Mouse (Mus musculus) stomach, postnatal 0 days (tissue): Measurements from ENCODE around the gene Abhd17b. TPM values are rescaled to one million over a fixed set of nuclear protein-coding genes. Genes with fewer than 3 reads are reported as not detected.

Source experiments
- ATAC-seq: fragments of 200-750 bp; cut with Nextera tagmentation; 2 replicates; pipeline ENCODE4 v1.8.0; 2017; ENCODE audit not compliant: low FRiP score, low TSS enrichment
- DNase-seq: peaks from one replicate; pipeline ENCODE4 v3.0.0-alpha.2; 2016; ENCODE audit warnings: low spot score
- H3K27ac ChIP-seq: fragments of 300-500 bp; sonication (generic); replicated peaks from 2 replicates; pipeline ENCODE4 v1.5.1; 2014; ENCODE audit warnings: mild to moderate bottlenecking, control low read depth
- H3K27me3 ChIP-seq: fragments of 300-500 bp; sonication (generic); 2 replicates; pipeline ENCODE4 v1.6.1; 2014; ENCODE audit warnings: low read length; ENCODE audit not compliant: control insufficient read depth, insufficient read depth
- H3K36me3 ChIP-seq: fragments of 300-500 bp; sonication (generic); 2 replicates; pipeline ENCODE4 v1.6.1; 2014; ENCODE audit warnings: low read length, mixed read lengths; ENCODE audit not compliant: control insufficient read depth, insufficient read depth
- H3K4me1 ChIP-seq: fragments of 300-500 bp; sonication (generic); replicated peaks from 2 replicates; pipeline ENCODE4 v1.6.1; 2014; ENCODE audit warnings: antibody characterized with exemption; ENCODE audit not compliant: control insufficient read depth, insufficient read depth
- H3K4me2 ChIP-seq: fragments of 300-500 bp; sonication (generic); replicated peaks from 2 replicates; pipeline ENCODE4 v1.6.1; 2014; ENCODE audit warnings: low read depth, mild to moderate bottlenecking, control low read depth, moderate library complexity
- H3K4me3 ChIP-seq: fragments of 300-500 bp; sonication (generic); 2 replicates; pipeline ENCODE4 v1.5.1; 2014; ENCODE audit warnings: low read depth, low read length, control low read depth
- H3K9ac ChIP-seq: fragments of 300-500 bp; sonication (generic); 2 replicates; pipeline ENCODE4 v1.6.1; 2014; ENCODE audit warnings: mild to moderate bottlenecking, low read length, control low read depth, mixed read lengths
- H3K9me3 ChIP-seq: fragments of 300-500 bp; sonication (generic); 2 replicates; pipeline ENCODE4 v1.6.1; 2016; ENCODE audit warnings: low read length; ENCODE audit not compliant: control insufficient read depth
- CTCF ChIP-seq: IDR thresholded peaks from 2 replicates; pipeline ENCODE4 v1.5.1; 2016; ENCODE audit warnings: antibody characterized with exemption, low read depth, mild to moderate bottlenecking, moderate library complexity
- EP300 ChIP-seq: optimal IDR thresholded peaks from 2 replicates; pipeline ENCODE3; 2016; ENCODE audit warnings: antibody characterized with exemption
- WGBS: fragments of 180-500 bp; shearing (Covaris S2); extraction: QIAGEN DNeasy Blood & Tissue Kit; methylation state at CpG from one replicate; pipeline ENCODE4 v1.1.7; 2014; 5-methylcytosine and 5-hydroxymethylcytosine counted together
- polyA plus RNA-seq: library from polyadenylated mRNA; unstranded; fragments of >200 nt; fragmentation: Nextera tagmentation; extraction: Ambion mirVana; gene quantifications from 2 replicates; pipeline ENCODE4 v1.2.1, GENCODE M21; 2015

The Abhd17b gene
- polyA plus RNA-seq, 1 experiment from 2014 or later, result 19.3 TPM

- ATAC-seq (no peak), DNase-seq (no peak)
- H3K27me3 ChIP-seq, result no peaks in the 10 kb centered on the region
- no peak for TF ChIP-seq CTCF
- no peak for TF ChIP-seq EP300
- H3K4me1 ChIP-seq, result no peaks in the 10 kb centered on the region
- no peaks in the 10 kb centered on the region for H3K9me3 ChIP-seq
- no peak overlapping the region for H3K9ac ChIP-seq
- no peak overlapping the region for H3K27ac ChIP-seq
- no peaks in the 10 kb centered on the region for H3K36me3 ChIP-seq
- H3K4me3 ChIP-seq, result no peak overlapping the region
- whole genome bisulfite sequencing, result 71% methylated on average over 1 of the region's 1 CpGs
- H3K4me2 ChIP-seq, result no peak overlapping the region
These were observed 7.7 kb downstream of the Abhd17b start for GRCm38 (mm10) chr19:21660734-21661133.

GRCm38 (mm10) chr19:21663756-21664456 lies 10.9 kb downstream of the Abhd17b start:
- DNase-seq, result no peak
- H3K36me3 ChIP-seq, result no peaks in the 10 kb centered on the region
- no peak overlapping the region for H3K9ac ChIP-seq
- H3K4me2 ChIP-seq, result no peak overlapping the region
- no peaks in the 10 kb centered on the region for H3K9me3 ChIP-seq
- ATAC-seq, result no peak
- no peaks in the 10 kb centered on the region for H3K4me1 ChIP-seq
- H3K4me3 ChIP-seq, result no peak overlapping the region
- TF ChIP-seq EP300 (no peak), CTCF (no peak)
- no peaks in the 10 kb centered on the region for H3K27me3 ChIP-seq
- no peak overlapping the region for H3K27ac ChIP-seq
- 61% methylated on average over 4 of the region's 4 CpGs for WGBS

- Histone ChIP-seq H3K4me1 (no peaks in the 10 kb centered on the region), H3K36me3 (no peaks in the 10 kb centered on the region)
These were observed 16.7 kb downstream of the Abhd17b start for GRCm38 (mm10) chr19:21669650-21670049.

GRCm38 (mm10) chr19:21674354-21675096 lies 21.5 kb downstream of the Abhd17b start:
- Histone ChIP-seq H3K27me3 (no peaks in the 10 kb centered on the region), H3K4me1 (no peaks in the 10 kb centered on the region), H3K4me3 (no peak overlapping the region), H3K4me2 (no peak overlapping the region), H3K27ac (no peak overlapping the region), H3K9me3 (no peaks in the 10 kb centered on the region), H3K9ac (no peak overlapping the region), H3K36me3 (no peaks in the 10 kb centered on the region)
- ATAC-seq (no peak), DNase-seq (no peak)
- WGBS, result 97% methylated on average over 17 of the region's 17 CpGs
- TF ChIP-seq EP300 (no peak), CTCF (no peak)

More at GRCm38 (mm10) chr19:21669650-21670049, 16.7 kb downstream of the Abhd17b start:
- H3K4me3 ChIP-seq, result no peak overlapping the region
- H3K27me3 ChIP-seq, result no peaks in the 10 kb centered on the region
- 85% methylated on average over 4 of the region's 4 CpGs for WGBS
- ATAC-seq (no peak), DNase-seq (no peak)
- H3K4me2 ChIP-seq, result no peak overlapping the region
- H3K9ac ChIP-seq, result no peak overlapping the region
- TF ChIP-seq CTCF, result no peak
- no peak for TF ChIP-seq EP300
- no peaks in the 10 kb centered on the region for H3K9me3 ChIP-seq
- no peak overlapping the region for H3K27ac ChIP-seq

GRCm38 (mm10) chr19:21680091-21680490 lies 27.1 kb downstream of the Abhd17b start:
- TF ChIP-seq EP300 (no peak), CTCF (no peak)
- WGBS, result 91% methylated on average over 3 of the region's 3 CpGs
- no peak overlapping the region for H3K4me3 ChIP-seq

GRCm38 (mm10) chr19:21680986-21681385 lies 28.0 kb downstream of the Abhd17b start:
- ATAC-seq (no peak), DNase-seq (no peak)
- no peaks in the 10 kb centered on the region for H3K4me1 ChIP-seq
- no peaks in the 10 kb centered on the region for H3K9me3 ChIP-seq
- H3K9ac ChIP-seq, result no peak overlapping the region
- peaks cover 9% of the 10 kb centered on the region for H3K36me3 ChIP-seq
- WGBS, result 96% methylated on average over 10 of the region's 10 CpGs
- no peak overlapping the region for H3K4me3 ChIP-seq
- H3K27ac ChIP-seq, result no peak overlapping the region
- H3K27me3 ChIP-seq, result no peaks in the 10 kb centered on the region
- H3K4me2 ChIP-seq, result no peak overlapping the region
- no peak for TF ChIP-seq CTCF
- TF ChIP-seq EP300, result no peak

More at GRCm38 (mm10) chr19:21680091-21680490, 27.1 kb downstream of the Abhd17b start:
- Histone ChIP-seq H3K9me3 (no peaks in the 10 kb centered on the region), H3K36me3 (peaks cover 9% of the 10 kb centered on the region), H3K9ac (no peak overlapping the region), H3K4me2 (no peak overlapping the region), H3K4me1 (no peaks in the 10 kb centered on the region), H3K27ac (no peak overlapping the region), H3K27me3 (no peaks in the 10 kb centered on the region)
- ATAC-seq (no peak), DNase-seq (no peak)
